Mouse (Mus musculus) ES-Bruce4 (cell line): ENCODE results near the gene Clic4. TPM values are rescaled to one million over a fixed set of nuclear protein-coding genes. Genes with fewer than 3 reads are reported as not detected.

Source experiments
- H3K27ac ChIP-seq: 2 replicates; pipeline ENCODE4 v1.5.1; 2012; ENCODE audit warnings: low read length, inconsistent platforms; ENCODE audit not compliant: insufficient read depth
- H3K27me3 ChIP-seq: 2 replicates; pipeline ENCODE4 v1.6.1; 2012; ENCODE audit warnings: mild to moderate bottlenecking, low read length, inconsistent platforms; ENCODE audit not compliant: control insufficient read depth, poor library complexity, insufficient read depth, severe bottlenecking
- H3K36me3 ChIP-seq: 2 replicates; pipeline ENCODE4 v1.6.1; 2012; ENCODE audit warnings: inconsistent platforms, mild to moderate bottlenecking, low read length, moderate library complexity; ENCODE audit not compliant: control insufficient read depth, poor library complexity, insufficient read depth, severe bottlenecking
- H3K4me1 ChIP-seq: one replicate; pipeline ENCODE4 v1.8.1; 2011; ENCODE audit warnings: low read length; ENCODE audit not compliant: control insufficient read depth, insufficient read depth
- H3K4me3 ChIP-seq: 2 replicates; pipeline ENCODE4 v1.5.1; 2011; ENCODE audit warnings: low read depth, mild to moderate bottlenecking, low read length
- H3K9ac ChIP-seq: 2 replicates; pipeline ENCODE4 v1.6.1; 2012; ENCODE audit warnings: low read depth, mild to moderate bottlenecking, inconsistent platforms; ENCODE audit not compliant: poor library complexity, severe bottlenecking
- H3K9me3 ChIP-seq: replicated peaks from 2 replicates; pipeline ENCODE4 v1.6.1; 2012; ENCODE audit warnings: mild to moderate bottlenecking, low read length, inconsistent platforms; ENCODE audit not compliant: control insufficient read depth, poor library complexity, insufficient read depth, severe bottlenecking
- CTCF ChIP-seq: IDR thresholded peaks from one replicate; pipeline ENCODE4 v1.8.1; 2011; ENCODE audit warnings: low read depth, low read length
- EP300 ChIP-seq: IDR thresholded peaks from 2 replicates; pipeline ENCODE4 v1.6.1; 2011; ENCODE audit warnings: low read depth, low read length; ENCODE audit not compliant: insufficient read depth
- POLR2A ChIP-seq: IDR thresholded peaks from one replicate; pipeline ENCODE4 v1.8.1; 2011; ENCODE audit warnings: low read length; ENCODE audit not compliant: insufficient read depth
- polyA plus RNA-seq: library from polyadenylated mRNA; stranded (reverse); fragments of >200 nt; gene quantifications from 2 replicates; pipeline ENCODE4 v1.2.4, GENCODE M21; 2011; ENCODE audit warnings: low read depth; ENCODE audit not compliant: missing spikeins, insufficient read depth, insufficient read length

Clic4 gene
- polyA plus RNA-seq, 1 experiment, result 151 TPM

DNA sequence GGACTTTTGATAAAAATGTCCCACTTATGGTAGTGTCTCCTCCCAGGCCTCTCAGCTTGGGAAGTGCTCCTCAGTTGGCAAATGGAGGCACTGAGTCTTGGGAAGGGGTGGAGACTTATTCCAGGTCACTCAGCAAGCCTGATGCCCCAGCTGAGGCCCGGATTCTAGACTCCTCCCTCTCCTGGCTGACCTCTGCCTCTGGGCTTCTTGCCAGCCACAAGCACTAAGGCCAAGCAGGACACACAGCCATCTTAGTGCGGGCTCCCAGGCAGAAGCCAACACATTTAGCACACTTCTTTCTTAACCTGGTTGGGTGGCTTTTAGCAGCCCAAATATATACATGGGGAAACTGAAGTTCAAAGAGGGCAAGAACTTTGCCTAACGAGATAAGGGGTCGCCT is 33.9 kb upstream of the Clic4 start:
- Histone ChIP-seq H3K27me3 (no peaks in the 10 kb centered on the region), H3K27ac (peak overlapping the region; percentile 86), H3K4me3 (peak overlapping the region; percentile 40; the same call in 1 of the 2 replicates), H3K36me3 (no peaks in the 10 kb centered on the region), H3K9ac (peak overlapping the region; percentile 53), H3K9me3 (no peaks in the 10 kb centered on the region), H3K4me1 (peaks cover 5% of the 10 kb centered on the region)
- TF ChIP-seq POLR2A, result no peak
- no peak for TF ChIP-seq EP300

GRCm38 (mm10) chr4:135302261-135302660 is 29.6 kb upstream of the Clic4 start:
- Histone ChIP-seq H3K9me3 (no peaks in the 10 kb centered on the region), H3K27ac (no peak overlapping the region), H3K27me3 (no peaks in the 10 kb centered on the region), H3K4me3 (no peak overlapping the region), H3K4me1 (peaks cover 5% of the 10 kb centered on the region), H3K36me3 (no peaks in the 10 kb centered on the region), H3K9ac (no peak overlapping the region)
- no peak for TF ChIP-seq EP300
- no peak for TF ChIP-seq POLR2A
- TF ChIP-seq CTCF, result no peak

DNA sequence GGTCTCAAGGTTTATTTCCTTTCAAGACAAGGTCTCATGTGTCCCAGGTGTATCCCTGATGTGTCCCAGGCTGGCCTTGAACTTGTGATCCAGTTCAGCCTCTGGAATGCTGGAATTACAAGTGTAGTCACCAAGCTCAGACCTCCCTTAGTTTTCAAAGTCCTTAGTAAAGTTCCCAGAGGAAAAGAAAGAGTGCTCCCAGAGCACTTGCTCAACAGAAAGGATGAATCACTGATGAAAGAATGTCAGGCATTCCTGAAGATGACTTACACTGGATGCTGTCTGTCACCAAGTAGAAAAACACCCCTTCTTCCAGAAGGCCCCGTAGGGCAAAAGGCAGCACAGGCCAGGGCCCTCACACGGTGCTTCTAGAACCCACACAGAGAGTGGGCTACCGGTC is 28.6 kb upstream of the Clic4 start:
- H3K36me3 ChIP-seq, result no peaks in the 10 kb centered on the region
- peak overlapping the region; percentile 10; the same call in 1 of the 2 replicates for H3K9ac ChIP-seq
- no peaks in the 10 kb centered on the region for H3K27me3 ChIP-seq
- H3K4me1 ChIP-seq, result peaks cover 5% of the 10 kb centered on the region
- H3K9me3 ChIP-seq, result no peaks in the 10 kb centered on the region
- peak overlapping the region; percentile 83 for H3K27ac ChIP-seq
- TF ChIP-seq CTCF (no peak), POLR2A (no peak), EP300 (no peak)
- no peak overlapping the region for H3K4me3 ChIP-seq

- H3K36me3 ChIP-seq, result no peaks in the 10 kb centered on the region
- no peaks in the 10 kb centered on the region for H3K9me3 ChIP-seq
- H3K27me3 ChIP-seq, result no peaks in the 10 kb centered on the region
- peak overlapping the region; percentile 48 for H3K9ac ChIP-seq
- H3K4me1 ChIP-seq, result peaks cover 2% of the 10 kb centered on the region
- peak overlapping the region; percentile 74 for H3K27ac ChIP-seq
- peak overlapping the region; percentile 36 for H3K4me3 ChIP-seq
- TF ChIP-seq CTCF, result no peak
- no peak for TF ChIP-seq EP300
- TF ChIP-seq POLR2A, result peak; percentile 78
Observed at GRCm38 (mm10) chr4:135300248-135301041, 27.8 kb upstream of the Clic4 start.

- H3K27me3 ChIP-seq, result no peaks in the 10 kb centered on the region
- no peak for TF ChIP-seq EP300
- TF ChIP-seq POLR2A, result no peak
- TF ChIP-seq CTCF, result no peak
- peaks cover 2% of the 10 kb centered on the region for H3K4me1 ChIP-seq
- H3K4me3 ChIP-seq, result no peak overlapping the region; the same call in 1 of the 2 replicates
- H3K9ac ChIP-seq, result no peak overlapping the region
- H3K9me3 ChIP-seq, result no peaks in the 10 kb centered on the region
- no peak overlapping the region for H3K27ac ChIP-seq
- no peaks in the 10 kb centered on the region for H3K36me3 ChIP-seq
Observed at GRCm38 (mm10) chr4:135298680-135299079, 26.1 kb upstream of the Clic4 start.

DNA sequence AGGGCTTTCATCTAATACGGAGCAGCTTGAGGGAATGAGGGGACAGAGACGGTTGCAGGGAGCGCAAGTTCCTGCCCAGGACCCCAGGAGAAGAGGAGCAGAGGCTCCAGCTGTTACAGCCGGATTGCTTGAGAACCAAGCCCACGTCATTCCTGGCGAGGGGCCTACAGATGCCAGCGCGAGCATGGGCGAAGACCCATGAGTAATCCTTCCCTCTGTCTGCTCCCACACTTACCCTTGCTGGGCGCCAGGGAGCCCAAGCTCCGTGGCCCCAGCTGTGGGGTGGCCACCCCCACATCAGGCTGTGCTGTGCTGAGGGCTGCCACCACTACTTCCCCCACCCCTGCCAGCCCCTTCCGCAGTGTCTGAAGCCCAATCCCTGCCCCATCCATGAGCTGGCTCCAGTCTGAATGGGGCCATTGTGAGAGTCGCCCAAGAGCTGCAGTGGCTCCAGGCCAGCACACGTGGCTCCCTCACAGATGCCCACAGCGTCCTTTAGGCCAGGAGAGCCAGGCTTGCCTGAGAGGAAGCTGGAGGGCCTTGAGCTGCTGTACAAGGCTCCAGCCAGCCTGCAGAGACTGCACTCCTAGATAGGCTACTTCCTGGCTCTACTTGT is 25.4 kb upstream of the Clic4 start:
- H3K27me3 ChIP-seq, result no peaks in the 10 kb centered on the region
- H3K4me3 ChIP-seq, result peak overlapping the region; percentile 26
- TF ChIP-seq EP300 (no peak), CTCF (no peak), POLR2A (no peak)
- H3K4me1 ChIP-seq, result peaks cover 2% of the 10 kb centered on the region
- no peaks in the 10 kb centered on the region for H3K9me3 ChIP-seq
- H3K27ac ChIP-seq, result no peak overlapping the region
- no peaks in the 10 kb centered on the region for H3K36me3 ChIP-seq
- H3K9ac ChIP-seq, result no peak overlapping the region
